Mouse (Mus musculus): ENCODE results near the gene Rpl21. TPM values are rescaled to one million over a fixed set of nuclear protein-coding genes. Genes with fewer than 3 reads are reported as not detected.

Gene Rpl21
- polyA plus RNA-seq, 1 experiment from 2014 or later, result 536 TPM

- H3K27me3 ChIP-seq, result no peaks in the 10 kb centered on the region
- H3K4me2 ChIP-seq, result no peak overlapping the region
- H3K9me3 ChIP-seq, result no peaks in the 10 kb centered on the region
- H3K27ac ChIP-seq, result no peak overlapping the region
- peaks cover 50% of the 10 kb centered on the region for H3K36me3 ChIP-seq
- no peak overlapping the region for H3K4me3 ChIP-seq (replicated peaks)
- WGBS, result 85% methylated on average over 8 of the region's 8 CpGs
- no peak for ATAC-seq (ENCODE audit: insufficient number of reproducible peaks, insufficient read depth, low FRiP score, low TSS enrichment, low read depth)
- H3K9ac ChIP-seq (replicated peaks), result no peak overlapping the region
- H3K4me1 ChIP-seq (replicated peaks), result peaks cover 13% of the 10 kb centered on the region
These were observed 2.3 kb downstream of the Rpl21 start for GRCm38 (mm10) chr5:146834959-146835358.

DNA sequence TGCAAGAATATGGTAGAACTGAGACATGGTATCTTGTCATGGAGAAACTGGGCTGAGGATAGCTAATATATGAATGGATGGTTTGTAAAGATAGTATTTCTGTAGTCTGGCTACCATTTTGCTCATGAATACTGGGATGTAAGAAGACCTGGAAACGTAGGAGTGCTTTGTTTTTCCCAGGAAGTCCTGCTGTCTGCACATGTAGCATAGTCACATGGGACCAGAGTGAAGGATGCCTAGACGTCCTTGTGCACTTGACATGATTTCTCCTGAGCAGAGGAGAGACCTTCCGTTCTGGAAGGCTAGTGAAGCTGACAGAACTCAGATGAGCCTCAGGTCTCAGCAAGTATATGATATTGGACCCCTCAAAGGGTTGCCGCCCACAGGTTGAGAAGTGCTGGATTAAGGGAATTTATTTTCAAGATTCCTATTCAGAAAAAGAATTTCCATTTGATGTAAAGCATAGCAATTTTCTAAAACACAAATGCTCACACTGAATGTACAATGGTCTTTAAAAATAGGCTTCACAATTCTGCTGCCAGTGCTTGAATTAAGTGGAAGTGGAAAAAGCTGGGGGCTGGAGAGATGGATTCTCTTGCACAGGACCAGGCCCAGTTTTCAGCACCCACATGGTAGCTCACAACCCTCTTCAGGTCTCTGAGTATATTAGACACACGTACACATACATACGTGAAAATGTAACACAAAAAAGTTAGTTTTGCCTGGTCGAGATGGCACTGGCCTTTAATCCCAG, 5.5 kb downstream of the Rpl21 start:
- Histone ChIP-seq H3K27me3 (no peaks in the 10 kb centered on the region), H3K9ac (replicated peaks) (no peak overlapping the region), H3K4me2 (no peak overlapping the region), H3K27ac (no peak overlapping the region), H3K4me3 (replicated peaks) (no peak overlapping the region), H3K36me3 (peaks cover 50% of the 10 kb centered on the region), H3K9me3 (no peaks in the 10 kb centered on the region), H3K4me1 (replicated peaks) (peaks cover 13% of the 10 kb centered on the region)
- ATAC-seq (ENCODE audit: insufficient number of reproducible peaks, insufficient read depth, low FRiP score, low TSS enrichment, low read depth), result no peak
- 67% methylated on average over 7 of the region's 7 CpGs for WGBS

GRCm38 (mm10) chr5:146838836-146839648, 6.4 kb downstream of the Rpl21 start:
- Histone ChIP-seq H3K27me3 (no peaks in the 10 kb centered on the region), H3K36me3 (peaks cover 50% of the 10 kb centered on the region), H3K4me1 (replicated peaks) (peaks cover 8% of the 10 kb centered on the region), H3K4me2 (no peak overlapping the region), H3K9ac (replicated peaks) (no peak overlapping the region), H3K4me3 (replicated peaks) (no peak overlapping the region), H3K9me3 (no peaks in the 10 kb centered on the region), H3K27ac (no peak overlapping the region)
- no peak for ATAC-seq (ENCODE audit: insufficient number of reproducible peaks, insufficient read depth, low FRiP score, low TSS enrichment, low read depth)
- WGBS, result 39% methylated on average over 12 of the region's 12 CpGs

DNA sequence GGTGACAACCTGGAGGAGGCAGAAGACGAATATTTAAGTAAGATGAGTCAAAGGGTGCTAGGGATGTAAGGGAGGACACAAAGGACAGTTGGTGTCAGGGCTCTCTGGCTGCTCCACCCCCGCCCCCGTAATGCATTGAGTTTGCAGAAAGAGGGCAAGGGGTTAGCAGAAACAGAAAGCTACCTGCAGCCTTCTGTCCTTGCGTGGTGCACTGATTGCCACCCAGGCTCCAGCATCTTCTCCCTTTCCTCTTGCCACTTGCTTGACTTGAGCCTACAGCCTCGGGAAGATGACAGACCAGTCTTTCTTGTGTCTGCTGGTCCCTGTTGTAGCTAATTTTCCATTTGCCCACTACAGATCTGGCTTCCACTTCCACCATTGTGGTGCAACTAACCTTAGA, 7.1 kb downstream of the Rpl21 start:
- Histone ChIP-seq H3K4me1 (replicated peaks) (peaks cover 6% of the 10 kb centered on the region), H3K4me3 (replicated peaks) (no peak overlapping the region), H3K9ac (replicated peaks) (no peak overlapping the region), H3K9me3 (no peaks in the 10 kb centered on the region), H3K36me3 (peaks cover 44% of the 10 kb centered on the region), H3K4me2 (no peak overlapping the region), H3K27ac (no peak overlapping the region), H3K27me3 (no peaks in the 10 kb centered on the region)
- 39% methylated on average over 5 of the region's 5 CpGs for WGBS
- ATAC-seq (ENCODE audit: insufficient number of reproducible peaks, insufficient read depth, low FRiP score, low TSS enrichment, low read depth), result no peak

GRCm38 (mm10) chr5:146840422-146840821, 7.7 kb downstream of the Rpl21 start:
- no peaks in the 10 kb centered on the region for H3K27me3 ChIP-seq
- ATAC-seq (ENCODE audit: insufficient number of reproducible peaks, insufficient read depth, low FRiP score, low TSS enrichment, low read depth), result no peak
- no peak overlapping the region for H3K27ac ChIP-seq
- peaks cover 37% of the 10 kb centered on the region for H3K36me3 ChIP-seq
- no peak overlapping the region for H3K4me2 ChIP-seq
- no peaks in the 10 kb centered on the region for H3K9me3 ChIP-seq
- H3K9ac ChIP-seq (replicated peaks), result no peak overlapping the region
- no peak overlapping the region for H3K4me3 ChIP-seq (replicated peaks)
- H3K4me1 ChIP-seq (replicated peaks), result peaks cover 6% of the 10 kb centered on the region
- WGBS, result 79% methylated on average over 4 of the region's 4 CpGs

- Histone ChIP-seq H3K4me2 (no peak overlapping the region), H3K9ac (replicated peaks) (no peak overlapping the region), H3K4me3 (replicated peaks) (no peak overlapping the region), H3K27ac (no peak overlapping the region), H3K9me3 (no peaks in the 10 kb centered on the region), H3K27me3 (no peaks in the 10 kb centered on the region), H3K4me1 (replicated peaks) (peaks cover 15% of the 10 kb centered on the region), H3K36me3 (peaks cover 28% of the 10 kb centered on the region)
- ATAC-seq (ENCODE audit: insufficient number of reproducible peaks, insufficient read depth, low FRiP score, low TSS enrichment, low read depth), result no peak
- 83% methylated on average over 5 of the region's 5 CpGs for WGBS
These were observed 8.6 kb downstream of the Rpl21 start for GRCm38 (mm10) chr5:146841301-146841700.

DNA sequence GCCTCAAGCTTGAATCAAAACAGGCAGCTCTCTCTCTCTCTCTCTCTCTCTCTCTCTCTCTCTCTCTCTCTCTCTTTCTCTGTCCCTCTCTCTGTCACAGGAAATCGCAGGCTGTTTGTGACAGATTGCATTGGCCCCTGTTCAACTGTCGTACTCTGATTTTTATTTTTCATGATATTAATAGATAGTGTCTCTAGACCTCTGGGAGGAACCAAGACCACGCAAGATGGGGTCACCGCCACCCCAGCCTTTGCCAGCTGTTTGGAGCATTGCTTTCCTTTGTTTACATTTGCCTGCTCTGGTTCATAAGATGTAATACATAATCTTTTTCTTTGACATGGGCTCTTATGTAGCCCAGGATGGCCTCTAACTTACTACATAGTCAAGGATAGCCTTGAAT, 9.3 kb downstream of the Rpl21 start:
- Histone ChIP-seq H3K9ac (replicated peaks) (no peak overlapping the region), H3K27me3 (no peaks in the 10 kb centered on the region), H3K27ac (no peak overlapping the region), H3K4me3 (replicated peaks) (no peak overlapping the region), H3K9me3 (no peaks in the 10 kb centered on the region), H3K36me3 (peaks cover 21% of the 10 kb centered on the region), H3K4me2 (no peak overlapping the region), H3K4me1 (replicated peaks) (peaks cover 20% of the 10 kb centered on the region)
- no peak for ATAC-seq (ENCODE audit: insufficient number of reproducible peaks, insufficient read depth, low FRiP score, low TSS enrichment, low read depth)
- WGBS, result 95% methylated on average over 4 of the region's 4 CpGs

DNA sequence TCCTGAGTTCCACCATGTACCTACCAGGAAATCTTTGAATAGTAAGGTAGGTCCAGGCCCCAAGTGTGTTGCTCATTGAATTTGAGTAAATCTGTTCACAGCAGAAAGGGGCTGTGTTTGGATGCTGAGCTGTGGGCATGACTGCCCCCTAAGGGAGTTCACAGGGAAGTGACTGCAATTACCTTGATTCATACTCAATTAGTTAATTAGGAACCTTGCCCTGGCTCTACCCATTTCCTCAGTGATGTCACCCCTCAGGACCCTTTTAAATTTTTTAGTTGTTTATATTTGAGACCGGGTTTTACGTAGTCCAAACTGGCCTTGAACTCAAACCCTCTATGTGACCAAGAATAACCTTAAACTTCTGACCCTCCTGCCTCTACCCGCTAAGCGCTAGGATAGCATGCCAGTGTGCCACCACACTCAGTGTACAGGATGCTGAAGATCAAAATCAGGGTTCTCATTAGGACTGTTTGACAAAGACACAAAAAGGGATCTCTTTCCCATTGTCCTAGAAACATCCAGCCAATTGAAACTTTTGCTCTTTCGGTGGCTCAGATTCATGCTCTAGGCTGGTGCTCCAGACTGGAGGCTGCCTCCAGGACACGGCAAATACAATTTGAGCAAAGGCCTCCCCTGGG, 11.7 kb downstream of the Rpl21 start:
- H3K4me1 ChIP-seq (replicated peaks), result peaks cover 20% of the 10 kb centered on the region
- no peaks in the 10 kb centered on the region for H3K27me3 ChIP-seq
- H3K36me3 ChIP-seq, result 0 out of 2 replicates have a peak, but pooled peaks cover 4% of the 10 kb centered on the region
- peak overlapping the region; percentile 85 for H3K4me2 ChIP-seq
- H3K9ac ChIP-seq (replicated peaks), result peak overlapping the region; percentile 83
- peak overlapping the region; percentile 69; the same call in 1 of the 2 replicates for H3K27ac ChIP-seq
- 0 out of 2 replicates have a peak, but pooled peaks have one; percentile 16 for ATAC-seq (ENCODE audit: insufficient number of reproducible peaks, insufficient read depth, low FRiP score, low TSS enrichment, low read depth)
- 9% methylated on average over 6 of the region's 6 CpGs for WGBS
- no peaks in the 10 kb centered on the region for H3K9me3 ChIP-seq
- peak overlapping the region; percentile 69 for H3K4me3 ChIP-seq (replicated peaks)

DNA sequence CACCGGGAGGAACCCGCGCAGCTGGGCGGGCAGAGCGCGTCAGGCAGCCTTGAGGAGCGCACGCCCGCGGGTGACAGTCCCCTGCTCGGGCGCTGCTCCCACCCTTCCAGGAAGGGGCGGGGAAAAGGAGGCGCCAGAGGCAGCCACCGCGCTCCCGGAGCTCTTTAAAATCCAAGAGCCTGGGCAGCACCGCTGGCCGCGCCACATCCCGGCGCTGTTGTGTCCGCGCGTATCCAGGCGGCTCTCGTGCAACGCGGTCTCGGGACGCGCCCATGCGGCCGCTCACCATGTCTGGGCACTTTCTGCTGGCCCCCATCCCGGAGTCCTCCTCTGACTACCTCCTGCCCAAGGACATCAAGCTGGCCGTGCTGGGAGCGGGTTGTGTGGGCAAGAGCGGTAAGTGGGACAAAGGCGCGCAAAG, 12.3 kb downstream of the Rpl21 start, which contains the start of gene Rasl11a:
Gene Rasl11a, plus strand, starts transcription at position 127 of the 421 bp plus-strand sequence.
- H3K4me2 ChIP-seq, result peak within 1 kb of the TSS; percentile 85
- 0 out of 2 replicates have a peak, but pooled peaks cover 4% of the 10 kb centered on the region for H3K36me3 ChIP-seq
- peaks cover 20% of the 10 kb centered on the region for H3K4me1 ChIP-seq (replicated peaks)
- H3K4me3 ChIP-seq (replicated peaks), result peak within 1 kb of the TSS; percentile 69
- WGBS, result under 1% methylated on average over 34 of the region's 40 CpGs
- H3K27ac ChIP-seq, result peak within 1 kb of the TSS; percentile 69
- H3K9ac ChIP-seq (replicated peaks), result peak within 1 kb of the TSS; percentile 83
- no peaks in the 10 kb centered on the region for H3K9me3 ChIP-seq
- H3K27me3 ChIP-seq, result no peaks in the 10 kb centered on the region
- ATAC-seq (ENCODE audit: insufficient number of reproducible peaks, insufficient read depth, low FRiP score, low TSS enrichment, low read depth), result peak; percentile 87

DNA sequence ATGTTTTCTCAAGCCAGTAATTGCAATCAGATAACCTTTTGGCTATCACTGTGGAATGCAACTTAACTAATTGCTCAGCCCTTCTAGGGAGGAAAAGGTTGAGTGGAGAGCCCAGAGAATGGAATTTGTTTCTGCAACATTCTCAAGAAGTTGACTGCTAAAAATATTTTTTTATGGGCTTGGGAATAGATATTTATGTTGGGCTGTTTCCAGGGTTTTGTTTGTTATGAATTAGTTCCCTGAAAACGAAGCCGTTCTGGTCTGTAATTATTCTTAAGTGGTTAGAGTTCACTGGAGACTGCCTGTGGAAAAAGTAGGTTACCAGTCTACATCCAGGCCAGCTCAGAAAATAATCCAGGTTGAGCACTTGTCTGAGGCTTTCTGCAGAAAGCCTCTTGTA, 13.8 kb downstream of the Rpl21 start:
- WGBS, result 45% methylated on average over 2 of the region's 2 CpGs
- no peak for ATAC-seq (ENCODE audit: insufficient number of reproducible peaks, insufficient read depth, low FRiP score, low TSS enrichment, low read depth)
- Histone ChIP-seq H3K4me3 (replicated peaks) (0 out of 2 replicates have a peak overlapping the region, but pooled peaks have one; percentile 69), H3K27ac (no peak overlapping the region), H3K36me3 (0 out of 2 replicates have a peak, but pooled peaks cover 4% of the 10 kb centered on the region), H3K4me2 (peak overlapping the region; percentile 85), H3K9ac (replicated peaks) (no peak overlapping the region), H3K9me3 (no peaks in the 10 kb centered on the region), H3K4me1 (replicated peaks) (peaks cover 20% of the 10 kb centered on the region), H3K27me3 (no peaks in the 10 kb centered on the region)
